Comparison of ENCODE assay signal across 7 mouse cellular contexts in the genomic region with DNA sequence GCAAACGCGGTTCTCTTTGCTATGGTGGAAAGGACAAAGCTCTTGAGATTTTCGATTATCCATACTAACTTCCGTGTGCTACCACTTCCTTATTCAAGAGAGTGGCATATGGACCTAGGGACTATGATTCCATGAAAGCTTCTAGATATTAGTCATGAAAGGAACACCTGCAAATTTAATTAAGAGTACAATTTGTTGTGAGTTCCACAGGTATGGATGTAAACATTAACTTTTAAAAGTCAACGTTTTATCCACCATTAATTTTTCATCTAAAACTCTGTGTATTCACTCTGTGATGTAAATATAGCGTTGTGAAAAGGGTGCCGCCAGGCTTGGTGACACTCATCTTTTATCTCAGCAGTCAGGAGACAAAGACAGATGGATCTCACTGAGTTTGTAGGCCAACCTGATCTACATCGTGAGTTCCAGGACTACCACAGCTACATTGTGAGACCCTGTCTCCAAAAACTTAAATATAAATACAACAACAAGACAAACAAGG. TPM values are rescaled to one million over a fixed set of nuclear protein-coding genes. Genes with fewer than 3 reads are reported as not detected.
DNase-seq lines count a peak whose midpoint lies in the region; ATAC-seq lines count a peak whose summit lies in the region.

No protein-coding gene starts in this region.

- intact Hi-C loops in left cerebral cortex, postnatal 14 days (cut with DNase I) = loop anchor here (5.0 kb wide), 1 partner anchor 37 kb away; the partner anchor contains the start of gene Zfp51

- no peaks in the 10 kb centered on the region for H3K9me3 ChIP-seq in forebrain, embryonic 14.5 days (replicated peaks; ENCODE audit: control insufficient read depth, low read length)
- H3K9me3 ChIP-seq in liver, embryonic 16.5 days (replicated peaks; ENCODE audit: control insufficient read depth, low read length) = no peaks in the 10 kb centered on the region

- DNase-seq in A20 (ENCODE audit: low read depth, low spot score) = peak; percentile 43
- peak; percentile 30 for DNase-seq in CD4-positive, CD25-positive, alpha-beta regulatory T cell, adult 2 months (ENCODE audit: low read depth, low spot score)
- peak; percentile 1 for DNase-seq in forebrain, embryonic 14.5 days (ENCODE audit: low spot score)
- DNase-seq in left cerebral cortex, postnatal 14 days (ENCODE audit: low spot score in 2 of 2) = no peak
- DNase-seq in embryo, embryonic 11 days = no peak
- DNase-seq in thymus, postnatal 36 days = no peak

- H3K27ac ChIP-seq in forebrain, embryonic 14.5 days (ENCODE audit: low read depth, low read length) = no peak overlapping the region
- H3K27ac ChIP-seq in liver, embryonic 16.5 days (ENCODE audit: low read length) = no peak overlapping the region

- no peaks in the 10 kb centered on the region for H3K27me3 ChIP-seq in forebrain, embryonic 14.5 days (replicated peaks; ENCODE audit: control insufficient read depth, insufficient read depth, low read length)
- no peaks in the 10 kb centered on the region for H3K27me3 ChIP-seq in liver, embryonic 16.5 days (ENCODE audit: control insufficient read depth, insufficient read depth, low read depth, low read length)

- peak overlapping the region; percentile 79 for H3K4me3 ChIP-seq in forebrain, embryonic 14.5 days (ENCODE audit: low read depth, low read length)
- H3K4me3 ChIP-seq in liver, embryonic 16.5 days (ENCODE audit: low read depth, low read length) = peak overlapping the region; percentile 80

- no peaks in the 10 kb centered on the region for H3K36me3 ChIP-seq in forebrain, embryonic 14.5 days (ENCODE audit: control insufficient read depth, insufficient read depth, low read length)
- no peaks in the 10 kb centered on the region; the same call in 1 of the 2 replicates for H3K36me3 ChIP-seq in liver, embryonic 16.5 days (ENCODE audit: control insufficient read depth, insufficient read depth)

- peaks cover 6% of the 10 kb centered on the region; the same call in 1 of the 2 replicates for H3K4me1 ChIP-seq in forebrain, embryonic 14.5 days (ENCODE audit: control insufficient read depth, insufficient read depth, low read length)
- H3K4me1 ChIP-seq in liver, embryonic 16.5 days (ENCODE audit: control insufficient read depth, low read depth, low read length) = peaks cover 8% of the 10 kb centered on the region

- H3K4me2 ChIP-seq in forebrain, embryonic 14.5 days (ENCODE audit: low read length) = peak overlapping the region; percentile 56
- peak overlapping the region; percentile 80 for H3K4me2 ChIP-seq in liver, embryonic 16.5 days (ENCODE audit: low read depth, low read length)

- peak; percentile 35; the same call in 1 of the 2 replicates for ATAC-seq in forebrain, embryonic 14.5 days
- ATAC-seq in liver, embryonic 16.5 days (ENCODE audit: low read depth) = no peak

- WGBS in forebrain, embryonic 14.5 days = 23% methylated on average over 8 of the region's 8 CpGs
- WGBS in liver, embryonic 16.5 days (ENCODE audit: insufficient replicate concordance) = 2% methylated on average over 8 of the region's 8 CpGs

- peak overlapping the region; percentile 77 for H3K9ac ChIP-seq in forebrain, embryonic 14.5 days (ENCODE audit: low read length)
- H3K9ac ChIP-seq in liver, embryonic 16.5 days (ENCODE audit: low read depth, low read length) = peak overlapping the region; percentile 76

RNA-seq across cellular contexts. Expression of gene Zfp53, which starts 0.8 kb away (rescaled TPM):
- polyA plus RNA-seq in forebrain, embryonic 14.5 days (2014; fragmentation: Nextera tagmentation; extraction: Ambion mirVana) = 9.3 and 11.6 TPM in 2 replicates
- polyA plus RNA-seq in liver, embryonic 16.5 days (2015; fragmentation: Nextera tagmentation; extraction: Ambion mirVana) = 3.1 TPM in 2 replicates
- total RNA-seq in left cerebral cortex, postnatal 14 days (2021) = 1 to 10 TPM; 3.3 to 3.8 TPM

RNA-seq across cellular contexts. Expression of gene Zfp51, which starts 39.4 kb away (rescaled TPM):
- polyA plus RNA-seq in forebrain, embryonic 14.5 days (2014; fragmentation: Nextera tagmentation; extraction: Ambion mirVana) = 14.4 and 16.0 TPM in 2 replicates
- polyA plus RNA-seq in liver, embryonic 16.5 days (2015; fragmentation: Nextera tagmentation; extraction: Ambion mirVana) = 6.2 and 6.3 TPM in 2 replicates
- 1 to 10 TPM; 4.0 to 4.2 TPM for total RNA-seq in left cerebral cortex, postnatal 14 days (2021)

RNA-seq across cellular contexts. Expression of gene Zfp52, which starts 45.8 kb away (rescaled TPM):
- 1.4 and 1.9 TPM in 2 replicates for polyA plus RNA-seq in forebrain, embryonic 14.5 days (2014; fragmentation: Nextera tagmentation; extraction: Ambion mirVana)
- 0.59 and 0.86 TPM in 2 replicates for polyA plus RNA-seq in liver, embryonic 16.5 days (2015; fragmentation: Nextera tagmentation; extraction: Ambion mirVana)
- total RNA-seq in left cerebral cortex, postnatal 14 days (2021) = 1 to 10 TPM; 6.0 to 6.2 TPM

Comparison
In these comparisons a context has a peak if more than half of its experiments do, and no peak if none do; other contexts are left out.
1. DNase-seq: peak in A20 (single experiment), CD4-positive, CD25-positive, alpha-beta regulatory T cell, adult 2 months (single experiment) and forebrain, embryonic 14.5 days (single experiment); none in left cerebral cortex, postnatal 14 days (0 of 2), embryo, embryonic 11 days (single experiment) and thymus, postnatal 36 days (0 of 2).